Mouse (Mus musculus): ENCODE measurements around the gene Cd274. TPM values are rescaled to one million over a fixed set of nuclear protein-coding genes. Genes with fewer than 3 reads are reported as not detected.

Gene Cd274
- polyA plus RNA-seq, 2 experiments from 2014 or later: 42.4 to 62.2 TPM

GRCm38 (mm10) chr19:29365105-29365504 is 2.1 kb upstream of the Cd274 start:
- peak; percentile 7 for ATAC-seq

DNA sequence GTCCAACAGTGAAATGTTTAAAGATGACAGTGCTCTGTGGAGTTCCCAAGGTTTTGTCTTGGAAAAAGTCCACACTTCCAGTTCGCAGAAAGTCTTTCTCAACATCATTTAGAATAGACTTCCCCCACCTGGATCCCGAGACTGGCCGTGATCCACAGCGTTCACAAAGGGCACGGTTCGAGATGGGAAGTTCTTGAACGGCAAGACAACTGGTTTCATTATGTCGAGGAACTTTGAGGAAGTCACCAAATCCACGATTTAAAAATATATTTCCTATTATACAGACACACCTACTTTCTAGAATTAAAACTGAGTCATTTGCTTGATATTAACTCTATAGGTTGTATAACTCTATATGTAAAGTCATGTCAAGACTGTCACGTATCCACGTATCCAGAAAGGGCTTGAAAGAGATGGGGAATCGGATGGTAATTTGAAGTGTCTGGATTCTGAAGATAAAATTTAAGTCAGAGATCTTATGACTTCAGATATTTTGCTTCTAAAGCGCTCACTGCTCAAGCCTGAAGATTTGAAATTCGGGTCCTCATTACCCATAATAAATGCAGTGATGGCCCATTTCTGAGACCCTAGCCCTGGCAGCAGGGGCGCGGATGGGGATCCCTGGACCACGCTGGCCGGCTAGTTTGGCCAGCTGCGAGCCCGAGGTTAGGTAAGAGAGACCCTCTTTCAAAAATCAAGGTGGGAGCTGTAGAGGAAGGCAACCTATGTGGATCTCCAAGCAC is 858 bp upstream of the Cd274 start:
- ATAC-seq: no peak

- no peak for ATAC-seq
Observed at GRCm38 (mm10) chr19:29368041-29368440, 786 bp downstream of the Cd274 start.

- ATAC-seq: no peak
Observed at GRCm38 (mm10) chr19:29368671-29369309, 1.5 kb downstream of the Cd274 start.

- ATAC-seq: no peak
Observed at GRCm38 (mm10) chr19:29370112-29370511, 2.9 kb downstream of the Cd274 start.

DNA sequence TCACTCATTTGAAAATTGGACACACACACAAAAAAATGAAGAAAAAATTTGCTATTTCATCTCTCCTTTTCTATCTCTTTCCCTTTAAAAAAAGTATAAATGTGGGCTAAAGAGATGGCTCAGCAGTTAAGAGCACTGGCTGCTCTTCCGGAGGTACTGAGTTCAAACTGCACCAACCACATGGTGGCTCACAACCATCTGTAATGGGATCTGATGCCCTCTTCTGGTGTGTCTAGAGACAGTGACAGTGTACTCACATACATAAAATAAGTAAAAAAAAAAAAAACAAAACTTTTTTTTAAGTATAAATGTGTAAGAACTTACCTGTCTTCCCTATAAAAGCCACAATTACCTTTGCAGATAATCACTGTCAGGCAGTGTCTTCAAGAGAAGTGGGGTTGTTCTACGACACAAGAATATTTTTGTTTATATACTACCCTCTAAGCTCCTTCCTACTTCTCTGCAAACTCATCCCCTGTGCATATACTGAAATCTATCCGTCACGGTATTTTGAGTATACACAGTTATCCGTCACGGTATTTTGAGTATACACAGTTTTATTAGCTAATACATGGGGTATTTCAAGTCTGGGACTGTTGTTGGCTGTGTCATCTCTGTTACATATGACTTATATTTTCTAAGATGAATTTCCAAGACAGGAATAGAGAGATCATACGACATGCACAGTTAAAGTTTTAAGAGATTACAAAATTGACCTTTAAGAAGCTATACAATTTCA is 3.5 kb downstream of the Cd274 start:
- ATAC-seq: no peak

DNA sequence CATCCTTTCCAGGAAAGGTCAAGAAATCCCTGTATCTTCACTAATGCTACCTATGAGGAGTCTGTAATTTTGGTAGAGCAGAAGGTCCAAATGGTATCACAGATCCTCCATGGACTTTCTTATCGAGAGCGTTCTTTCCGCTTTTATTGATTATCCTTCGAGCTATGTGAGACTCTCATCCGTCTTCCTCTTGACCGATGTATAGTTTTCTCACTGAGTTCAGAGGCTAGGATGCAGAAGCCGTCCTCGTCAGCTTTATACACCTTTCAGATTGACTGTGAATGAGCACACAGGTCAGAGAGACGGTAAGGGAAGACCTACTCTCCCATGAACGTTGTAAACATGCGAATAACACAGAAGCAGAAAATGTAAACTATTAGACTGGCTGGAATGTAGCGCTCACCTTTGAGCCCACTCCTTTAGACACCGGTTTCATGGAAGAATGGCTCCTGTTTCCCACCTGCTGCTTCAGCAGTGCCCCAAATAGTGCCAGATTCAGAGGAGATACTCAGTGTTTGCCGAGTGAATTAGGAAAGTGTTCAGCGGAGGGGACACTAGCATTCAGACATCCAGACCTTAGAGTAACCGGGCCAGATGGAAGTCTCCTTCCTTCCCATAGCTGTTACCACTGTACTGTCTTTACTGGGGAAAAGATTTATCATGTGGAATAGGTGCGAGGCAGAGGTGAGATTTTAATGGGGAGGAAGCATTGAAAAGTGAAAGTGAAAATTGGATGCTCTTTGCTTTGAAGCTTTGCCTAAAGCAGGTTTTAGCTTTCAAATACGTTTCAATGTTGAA is 4.2 kb downstream of the Cd274 start:
- ATAC-seq: peak; percentile 13

- peak; percentile 19 for ATAC-seq
Observed at GRCm38 (mm10) chr19:29372138-29372537, 4.9 kb downstream of the Cd274 start.

DNA sequence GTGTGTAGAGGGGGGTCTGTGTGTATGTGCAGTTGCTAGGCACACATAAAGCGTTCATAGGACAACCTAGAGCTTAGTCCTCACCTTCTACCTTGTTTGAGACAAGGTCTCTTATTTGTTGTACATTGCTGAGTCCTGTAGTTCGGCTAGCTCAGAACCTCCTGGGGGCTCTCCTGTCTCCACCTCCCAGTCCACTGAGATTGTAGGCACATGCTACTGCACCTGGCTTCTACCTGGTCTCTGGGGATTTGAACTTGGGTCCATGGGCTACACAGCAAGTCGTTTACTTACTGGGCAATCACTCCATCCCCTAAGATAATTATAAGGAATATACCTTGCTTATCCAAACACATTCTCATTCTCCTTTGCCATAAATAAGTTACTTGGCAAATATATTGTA is 5.4 kb downstream of the Cd274 start:
- no peak for ATAC-seq

DNA sequence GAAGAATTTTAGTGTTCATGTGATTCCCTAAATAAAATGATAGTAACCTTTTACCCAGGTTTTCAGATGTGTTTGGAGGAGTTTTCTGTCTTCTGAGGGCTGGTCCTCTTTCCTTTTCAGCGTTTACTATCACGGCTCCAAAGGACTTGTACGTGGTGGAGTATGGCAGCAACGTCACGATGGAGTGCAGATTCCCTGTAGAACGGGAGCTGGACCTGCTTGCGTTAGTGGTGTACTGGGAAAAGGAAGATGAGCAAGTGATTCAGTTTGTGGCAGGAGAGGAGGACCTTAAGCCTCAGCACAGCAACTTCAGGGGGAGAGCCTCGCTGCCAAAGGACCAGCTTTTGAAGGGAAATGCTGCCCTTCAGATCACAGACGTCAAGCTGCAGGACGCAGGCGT is 6.2 kb downstream of the Cd274 start:
- ATAC-seq: no peak

- no peak for ATAC-seq
Observed at GRCm38 (mm10) chr19:29374947-29375346, 7.7 kb downstream of the Cd274 start.

DNA sequence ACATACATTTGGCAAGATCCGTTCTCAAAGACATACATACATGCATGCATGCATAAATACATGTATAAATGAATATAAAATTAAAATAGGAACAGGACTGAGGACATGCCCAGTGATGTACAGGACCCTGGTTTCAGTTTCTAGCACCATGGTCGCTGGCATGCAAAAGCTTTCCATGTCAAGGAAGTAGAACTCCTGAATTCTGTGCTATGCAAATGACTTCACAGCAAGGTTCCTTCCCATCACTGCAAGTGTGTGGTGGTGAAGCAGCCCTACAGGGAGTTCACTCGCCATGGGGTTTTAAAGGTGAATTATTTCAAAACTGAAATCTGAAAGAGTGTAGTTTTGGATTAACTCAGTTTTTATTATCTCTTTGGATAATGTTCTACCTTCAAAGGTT is 9.1 kb downstream of the Cd274 start:
- no peak for ATAC-seq

- ATAC-seq: no peak
Observed at GRCm38 (mm10) chr19:29379839-29380603, 12.8 kb downstream of the Cd274 start.

- ATAC-seq: no peak
Observed at GRCm38 (mm10) chr19:29383368-29383767, 16.1 kb downstream of the Cd274 start.

GRCm38 (mm10) chr19:29384412-29384811 is 17.2 kb downstream of the Cd274 start:
- no peak for ATAC-seq

DNA sequence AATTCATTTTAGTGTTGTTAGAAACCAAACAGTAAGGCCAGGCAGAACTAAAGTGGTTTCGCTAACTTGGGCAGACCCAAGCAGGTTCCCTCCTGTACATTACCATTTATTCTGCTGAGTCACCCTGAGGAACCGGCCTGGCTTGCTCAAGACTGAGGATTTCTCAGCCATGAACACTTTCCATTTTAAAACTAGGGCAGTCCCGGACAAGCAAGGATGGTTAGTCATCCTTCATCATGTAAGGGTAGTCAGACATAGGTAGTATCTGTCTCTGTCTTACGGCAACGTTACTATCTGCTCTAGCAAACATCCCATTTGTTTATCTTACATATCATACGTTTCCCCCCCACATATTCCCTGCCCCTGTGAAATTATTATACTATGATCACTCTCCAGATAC is 17.7 kb downstream of the Cd274 start:
- ATAC-seq: no peak

DNA sequence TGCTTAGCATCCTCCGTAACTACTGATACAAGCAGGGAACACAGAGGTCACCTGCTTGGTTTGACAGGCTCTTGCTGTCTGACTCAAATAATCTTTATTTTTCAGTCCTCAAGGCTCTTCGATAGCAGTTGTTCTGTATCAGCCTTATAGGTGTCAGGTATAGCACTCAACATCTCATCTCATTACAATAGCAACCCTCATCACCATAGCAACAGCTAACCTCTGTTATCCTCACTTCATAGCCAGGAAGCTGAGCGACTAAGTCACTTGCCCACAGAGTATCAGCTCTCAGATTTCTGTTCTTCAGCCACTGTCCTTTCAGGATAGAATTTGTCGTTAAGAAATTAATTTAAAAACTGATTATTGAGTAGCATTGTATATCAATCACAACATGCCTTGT is 18.6 kb downstream of the Cd274 start:
- no peak for ATAC-seq

- no peak for ATAC-seq
Observed at GRCm38 (mm10) chr19:29388818-29389217, 21.6 kb downstream of the Cd274 start.

DNA sequence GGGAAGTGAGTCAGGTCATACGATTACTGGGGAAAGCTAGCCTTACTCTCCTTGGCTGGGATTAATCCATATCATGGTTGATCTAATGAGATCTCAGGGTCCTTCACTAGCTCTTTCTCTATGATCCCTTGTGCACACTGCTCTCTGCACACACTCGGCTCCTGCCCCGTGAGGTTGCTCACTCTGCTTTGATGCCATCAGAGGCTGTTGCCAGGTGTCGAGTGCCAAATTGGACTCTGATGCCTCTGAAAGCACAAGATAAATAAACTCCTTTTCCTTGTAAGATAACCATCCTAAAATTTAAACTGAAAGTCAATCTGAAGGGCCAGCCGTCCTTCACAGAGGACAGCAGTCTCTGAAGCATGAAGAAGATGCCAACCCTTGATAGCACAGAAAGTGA is 23.2 kb downstream of the Cd274 start:
- ATAC-seq: no peak

DNA sequence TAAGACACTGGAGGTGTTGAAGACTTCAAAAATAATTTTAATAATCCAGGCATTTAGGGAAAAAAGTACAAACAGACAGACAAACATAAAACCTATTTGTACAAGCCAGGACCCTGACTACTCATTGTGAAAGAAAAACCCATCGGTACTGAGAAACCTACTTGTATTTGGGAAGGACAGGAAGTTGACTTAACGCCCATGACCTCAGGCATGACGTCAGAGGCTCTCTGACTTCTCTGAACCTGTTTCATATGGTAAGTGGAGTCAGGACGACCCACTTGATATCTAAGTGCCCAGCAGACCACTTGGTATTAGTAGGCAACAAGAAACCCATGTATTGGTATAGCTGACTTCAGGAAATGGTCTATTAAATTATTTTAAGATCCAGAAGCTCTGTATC is 24.0 kb downstream of the Cd274 start:
- peak; percentile 83 for ATAC-seq

DNA sequence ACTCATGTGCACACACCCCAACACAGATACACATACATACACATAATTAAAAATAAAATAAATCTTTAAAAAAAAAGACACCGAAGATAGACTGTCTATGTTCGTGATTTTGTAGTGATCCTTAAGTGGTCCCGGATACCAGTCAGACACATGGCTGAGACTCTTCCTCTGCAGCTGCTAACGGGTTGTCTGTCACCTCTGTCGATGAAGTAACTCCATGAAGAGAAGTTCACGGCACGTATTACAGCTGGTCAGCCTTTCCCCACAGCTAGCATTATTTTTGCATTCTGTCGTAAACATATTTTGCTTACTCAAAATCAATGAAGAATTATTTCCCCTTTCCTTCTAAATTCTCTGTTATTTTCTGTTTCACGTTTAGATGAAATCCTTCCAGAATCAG is 26.1 kb downstream of the Cd274 start:
- no peak for ATAC-seq

DNA sequence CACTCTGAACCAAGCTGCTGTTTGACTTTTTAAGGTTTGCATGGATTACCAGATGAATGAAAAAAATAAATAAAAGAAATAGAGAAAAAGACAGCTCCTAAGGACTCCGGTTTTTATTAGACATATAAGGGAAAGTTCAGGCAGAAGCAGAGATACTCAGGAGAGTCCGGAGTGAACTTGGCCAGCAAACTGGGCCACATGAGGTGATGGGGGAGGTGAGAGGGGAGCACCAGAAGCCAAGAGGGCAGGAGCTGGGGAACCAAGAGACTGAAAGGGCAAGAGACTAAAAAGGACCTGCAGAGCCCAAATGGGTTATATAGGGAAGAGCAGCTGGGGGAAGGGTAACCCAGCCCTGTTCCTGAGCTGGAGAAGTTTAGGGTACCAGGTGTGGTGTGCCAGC is 27.5 kb downstream of the Cd274 start:
- no peak for ATAC-seq

Data from CD4-positive, CD25-positive, alpha-beta regulatory T cell, adult 4 months (primary cell).